Mouse (Mus musculus) lung, embryonic 16.5 days (tissue): ENCODE data around the gene Igtp. TPM values are rescaled to one million over a fixed set of nuclear protein-coding genes. Genes with fewer than 3 reads are reported as not detected.
A peak's percentile ranks its signal among the peaks of the same experiment; 100 is the strongest.
"Not testable (repeated sequence)": the region's sequence is repeated elsewhere in the genome, so short reads cannot be mapped to it uniquely, and the experiment has no call there.

Source experiments
- ATAC-seq: fragments of 200-750 bp; cut with Nextera tagmentation; 2 replicates; pipeline ENCODE4 v1.8.0; 2017; ENCODE audit warnings: low read depth, mild to moderate bottlenecking, moderate library complexity
- H3K27ac ChIP-seq: fragments of 300-500 bp; sonication (generic); 2 replicates; pipeline ENCODE4 v1.5.1; 2014; ENCODE audit warnings: mild to moderate bottlenecking, control low read depth, low read length
- H3K27me3 ChIP-seq: fragments of 300-500 bp; sonication (generic); 2 replicates; pipeline ENCODE4 v1.6.1; 2014; ENCODE audit warnings: low read depth, low read length, mixed read lengths; ENCODE audit not compliant: control insufficient read depth, insufficient read depth
- H3K36me3 ChIP-seq: fragments of 300-500 bp; sonication (generic); 2 replicates; pipeline ENCODE4 v1.6.1; 2014; ENCODE audit warnings: low read length; ENCODE audit not compliant: control insufficient read depth, insufficient read depth
- H3K4me1 ChIP-seq: fragments of 300-500 bp; sonication (generic); replicated peaks from 2 replicates; pipeline ENCODE4 v1.6.1; 2014; ENCODE audit warnings: low read length, mixed read lengths; ENCODE audit not compliant: control insufficient read depth, insufficient read depth
- H3K4me2 ChIP-seq: fragments of 300-500 bp; sonication (generic); 2 replicates; pipeline ENCODE4 v1.6.1; 2014; ENCODE audit warnings: low read depth, low read length, control low read depth
- H3K4me3 ChIP-seq: fragments of 300-500 bp; sonication (generic); 2 replicates; pipeline ENCODE4 v1.5.1; 2014; ENCODE audit warnings: mild to moderate bottlenecking, low read length, control low read depth
- H3K9ac ChIP-seq: fragments of 300-500 bp; sonication (generic); 2 replicates; pipeline ENCODE4 v1.6.1; 2014; ENCODE audit warnings: low read length, control low read depth
- H3K9me3 ChIP-seq: fragments of 300-500 bp; sonication (generic); 2 replicates; pipeline ENCODE4 v1.6.1; 2016; ENCODE audit warnings: low read length; ENCODE audit not compliant: control insufficient read depth
- WGBS: fragments of 180-500 bp; shearing (Covaris S2); extraction: QIAGEN DNeasy Blood & Tissue Kit; methylation state at CpG from one replicate; pipeline ENCODE4 v1.1.7; 2014; 5-methylcytosine and 5-hydroxymethylcytosine counted together
- polyA plus RNA-seq: library from polyadenylated mRNA; unstranded; fragments of >200 nt; fragmentation: Nextera tagmentation; extraction: Ambion mirVana; gene quantifications from 2 replicates; pipeline ENCODE4 v1.2.1, GENCODE M21; 2015

The Igtp gene
- polyA plus RNA-seq, 1 experiment from 2014 or later: 4.7 TPM

DNA sequence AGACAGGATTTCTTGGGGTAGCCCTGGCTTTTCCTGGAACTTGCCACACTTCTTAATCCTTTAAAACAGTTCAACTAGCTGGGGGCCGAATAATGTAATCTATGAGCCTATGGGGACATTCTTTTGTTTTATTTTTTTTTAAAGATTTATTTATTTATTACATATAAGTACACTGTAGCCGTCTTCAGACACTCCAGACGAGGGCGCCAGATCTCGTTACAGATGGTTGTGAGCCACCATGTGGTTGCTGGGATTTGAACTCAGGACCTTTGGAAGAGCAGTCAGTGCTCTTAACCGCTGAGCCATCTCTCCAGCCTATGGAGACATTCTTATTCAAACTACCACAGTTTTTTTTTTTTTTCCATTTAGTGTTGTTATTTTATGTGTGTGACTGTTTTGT, 19.4 kb upstream of the Igtp start:
- ATAC-seq: not testable (repeated sequence)

GRCm38 (mm10) chr11:58180756-58181155, 18.6 kb upstream of the Igtp start:
- Histone ChIP-seq H3K9me3 (no peaks in the 10 kb centered on the region), H3K27ac (no peak overlapping the region), H3K4me3 (no peak overlapping the region), H3K36me3 (peaks cover 21% of the 10 kb centered on the region), H3K4me1 (no peaks in the 10 kb centered on the region), H3K9ac (no peak overlapping the region), H3K4me2 (no peak overlapping the region), H3K27me3 (no peaks in the 10 kb centered on the region)
- 83% methylated on average over 7 of the region's 7 CpGs for WGBS
- no peak for ATAC-seq

More for the DNA sequence above, 19.4 kb upstream of the Igtp start:
- 91% methylated on average over 6 of the region's 6 CpGs for WGBS
- not testable (repeated sequence) for H3K9me3 ChIP-seq, H3K27me3 ChIP-seq, H3K9ac ChIP-seq, H3K4me1 ChIP-seq, H3K4me3 ChIP-seq, H3K4me2 ChIP-seq, H3K27ac ChIP-seq
- peaks cover 28% of the 10 kb centered on the region for H3K36me3 ChIP-seq

- 88% methylated on average over 3 of the region's 3 CpGs for WGBS
- Histone ChIP-seq H3K4me1 (no peaks in the 10 kb centered on the region), H3K9ac (no peak overlapping the region), H3K27ac (no peak overlapping the region), H3K36me3 (peaks cover 3% of the 10 kb centered on the region), H3K27me3 (no peaks in the 10 kb centered on the region), H3K4me3 (no peak overlapping the region), H3K4me2 (no peak overlapping the region), H3K9me3 (no peaks in the 10 kb centered on the region)
- no peak for ATAC-seq
Observed at GRCm38 (mm10) chr11:58183579-58183978, 15.8 kb upstream of the Igtp start.

DNA sequence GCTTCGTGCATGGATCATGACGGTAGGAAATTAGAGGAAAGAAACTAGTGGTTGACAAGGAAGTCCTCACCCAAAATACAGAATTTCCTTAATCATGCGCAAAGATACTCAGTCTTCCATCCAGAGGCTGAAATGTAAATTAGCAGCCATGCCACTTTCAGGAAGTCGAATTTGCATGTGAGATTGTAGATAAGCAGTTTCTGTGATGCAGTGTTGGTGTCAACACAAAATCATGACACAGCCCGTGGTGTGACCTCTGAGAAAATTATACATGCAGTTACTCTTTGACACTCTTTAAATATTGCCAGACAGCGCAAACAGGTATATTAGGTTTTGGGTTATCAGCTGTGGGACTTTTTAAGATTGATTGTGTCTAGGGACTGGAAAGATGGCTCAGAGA, 9.7 kb upstream of the Igtp start:
- Histone ChIP-seq H3K4me2 (no peak overlapping the region), H3K27me3 (no peaks in the 10 kb centered on the region), H3K36me3 (no peaks in the 10 kb centered on the region), H3K9ac (no peak overlapping the region), H3K4me3 (no peak overlapping the region), H3K9me3 (no peaks in the 10 kb centered on the region), H3K4me1 (peaks cover 6% of the 10 kb centered on the region; the same call in 1 of the 2 replicates), H3K27ac (no peak overlapping the region)
- WGBS: 89% methylated on average over 6 of the region's 6 CpGs
- ATAC-seq: no peak

- no peak for ATAC-seq
- Histone ChIP-seq H3K9me3 (no peaks in the 10 kb centered on the region), H3K9ac (no peak overlapping the region), H3K4me2 (no peak overlapping the region), H3K36me3 (no peaks in the 10 kb centered on the region), H3K4me1 (peaks cover 6% of the 10 kb centered on the region; the same call in 1 of the 2 replicates), H3K27ac (no peak overlapping the region), H3K27me3 (no peaks in the 10 kb centered on the region), H3K4me3 (no peak overlapping the region)
- WGBS: 39% methylated on average over 3 of the region's 3 CpGs
Observed at GRCm38 (mm10) chr11:58193326-58193725, 6.0 kb upstream of the Igtp start.

GRCm38 (mm10) chr11:58193860-58194520, 5.4 kb upstream of the Igtp start:
- H3K9ac ChIP-seq: no peak overlapping the region
- peaks cover 6% of the 10 kb centered on the region; the same call in 1 of the 2 replicates for H3K4me1 ChIP-seq
- no peaks in the 10 kb centered on the region for H3K27me3 ChIP-seq
- H3K4me3 ChIP-seq: no peak overlapping the region
- H3K36me3 ChIP-seq: no peaks in the 10 kb centered on the region
- no peak for ATAC-seq
- no peak overlapping the region for H3K4me2 ChIP-seq
- no peaks in the 10 kb centered on the region for H3K9me3 ChIP-seq
- H3K27ac ChIP-seq: no peak overlapping the region
- 21% methylated on average over 4 of the region's 4 CpGs for WGBS

GRCm38 (mm10) chr11:58198663-58199062, 693 bp upstream of the Igtp start:
- WGBS: 74% methylated on average over 4 of the region's 4 CpGs
- Histone ChIP-seq H3K27ac (no peak overlapping the region), H3K36me3 (no peaks in the 10 kb centered on the region), H3K9me3 (no peaks in the 10 kb centered on the region), H3K4me2 (peak overlapping the region; percentile 69), H3K27me3 (no peaks in the 10 kb centered on the region), H3K4me3 (peak overlapping the region; percentile 65), H3K4me1 (peaks cover under 1% of the 10 kb centered on the region; the same call in 1 of the 2 replicates), H3K9ac (no peak overlapping the region)
- no peak for ATAC-seq

DNA sequence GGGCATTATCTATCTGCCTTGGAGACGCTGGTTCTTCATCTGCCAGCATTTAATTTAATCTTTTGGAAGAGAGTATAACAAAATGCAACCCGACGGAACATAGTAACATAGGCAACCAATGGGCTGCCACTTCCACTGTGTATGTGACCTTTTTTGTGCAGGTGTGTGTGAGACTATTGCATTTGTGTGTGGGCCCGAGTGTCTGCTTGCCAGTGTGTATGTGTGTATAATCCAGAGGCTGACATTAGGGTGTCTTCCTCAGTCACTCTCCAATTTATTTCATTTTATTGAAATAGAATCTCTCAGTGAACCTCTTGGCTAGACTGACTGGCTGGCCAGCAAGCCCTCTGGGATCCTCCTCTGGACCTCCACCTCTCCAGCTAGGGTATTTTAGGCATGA, 870 bp downstream of the Igtp start:
- H3K27ac ChIP-seq: no peak overlapping the region
- no peaks in the 10 kb centered on the region for H3K36me3 ChIP-seq
- ATAC-seq: no peak
- no peak overlapping the region for H3K4me2 ChIP-seq
- no peak overlapping the region; the same call in 1 of the 2 replicates for H3K9ac ChIP-seq
- no peaks in the 10 kb centered on the region for H3K9me3 ChIP-seq
- H3K4me1 ChIP-seq: no peaks in the 10 kb centered on the region
- no peak overlapping the region for H3K4me3 ChIP-seq
- WGBS: 81% methylated on average over 4 of the region's 4 CpGs
- H3K27me3 ChIP-seq: no peaks in the 10 kb centered on the region

DNA sequence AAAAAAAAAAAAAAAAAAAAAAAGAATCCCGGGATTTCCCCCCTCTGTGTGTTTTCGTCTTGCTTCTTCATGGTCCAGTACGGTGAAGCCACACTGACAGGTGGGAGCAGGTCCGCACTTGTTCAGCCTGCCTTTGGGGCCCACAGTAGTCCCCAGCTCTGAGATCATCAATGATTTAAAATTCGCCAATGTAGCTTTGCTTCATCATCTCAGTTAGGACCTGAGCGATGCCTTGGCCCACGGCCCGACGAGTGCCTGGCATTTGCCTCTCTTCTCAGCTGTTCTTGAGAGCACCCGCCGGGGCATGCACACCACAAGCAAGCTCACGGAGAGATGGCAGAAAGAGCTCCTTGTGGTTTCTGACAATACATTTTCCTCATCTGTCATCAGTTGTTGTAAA, 1.7 kb downstream of the Igtp start:
- H3K27ac ChIP-seq: no peak overlapping the region
- H3K27me3 ChIP-seq: no peaks in the 10 kb centered on the region
- no peaks in the 10 kb centered on the region for H3K4me1 ChIP-seq
- ATAC-seq: no peak
- no peak overlapping the region for H3K9ac ChIP-seq
- H3K4me3 ChIP-seq: no peak overlapping the region
- no peaks in the 10 kb centered on the region for H3K9me3 ChIP-seq
- H3K36me3 ChIP-seq: no peaks in the 10 kb centered on the region
- no peak overlapping the region for H3K4me2 ChIP-seq
- 82% methylated on average over 12 of the region's 12 CpGs for WGBS
